Mouse (Mus musculus): ENCODE measurements around the gene Fam214a. TPM values are rescaled to one million over a fixed set of nuclear protein-coding genes. Genes with fewer than 3 reads are reported as not detected.
"Not testable (repeated sequence)": the region's sequence is repeated elsewhere in the genome, so short reads cannot be mapped to it uniquely, and the experiment has no call there.

Fam214a gene
- polyA plus RNA-seq, 1 experiment from 2014 or later, result 17.4 TPM

DNA sequence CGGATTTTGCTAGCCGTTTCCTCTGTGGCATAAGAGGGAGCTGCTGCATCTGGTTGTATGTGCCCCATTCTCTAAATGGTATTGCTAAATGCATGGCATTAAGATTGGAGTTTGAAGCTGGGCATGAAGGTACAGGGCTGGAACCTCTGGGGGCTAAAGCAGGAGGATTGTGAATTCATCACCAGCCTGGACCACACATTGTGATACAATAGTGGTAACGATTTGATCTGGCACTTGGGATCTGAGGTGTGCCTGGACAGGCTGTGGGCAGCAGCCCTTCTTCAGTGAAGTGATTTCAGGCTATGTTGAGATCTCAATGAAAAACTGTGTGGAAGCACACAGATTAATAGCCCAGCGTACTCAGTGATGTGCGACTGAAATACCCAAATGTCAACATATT lies 26.7 kb downstream of the Fam214a start:
- no peak for DNase-seq (ENCODE audit: low spot score)

DNA sequence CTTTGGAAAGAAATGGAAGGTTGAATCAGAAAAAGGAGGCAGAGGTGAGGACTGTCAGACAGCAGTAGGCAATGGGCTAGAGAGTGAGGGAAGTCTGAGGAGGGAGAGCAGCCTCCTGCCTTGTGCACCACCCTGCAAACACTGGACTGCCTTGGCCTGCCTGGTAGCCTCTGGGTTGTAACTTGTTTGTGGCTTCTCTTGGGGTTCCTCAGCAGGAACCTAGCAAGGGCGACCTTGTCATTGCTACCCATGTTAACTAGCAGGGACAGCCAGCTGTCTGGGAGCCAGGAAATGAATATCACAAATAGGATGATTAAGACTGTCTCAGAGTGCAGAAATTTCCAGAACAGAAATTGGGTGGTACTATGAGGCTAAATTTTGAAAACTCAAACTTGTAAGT lies 27.2 kb downstream of the Fam214a start:
- no peak for DNase-seq (ENCODE audit: low spot score)

DNA sequence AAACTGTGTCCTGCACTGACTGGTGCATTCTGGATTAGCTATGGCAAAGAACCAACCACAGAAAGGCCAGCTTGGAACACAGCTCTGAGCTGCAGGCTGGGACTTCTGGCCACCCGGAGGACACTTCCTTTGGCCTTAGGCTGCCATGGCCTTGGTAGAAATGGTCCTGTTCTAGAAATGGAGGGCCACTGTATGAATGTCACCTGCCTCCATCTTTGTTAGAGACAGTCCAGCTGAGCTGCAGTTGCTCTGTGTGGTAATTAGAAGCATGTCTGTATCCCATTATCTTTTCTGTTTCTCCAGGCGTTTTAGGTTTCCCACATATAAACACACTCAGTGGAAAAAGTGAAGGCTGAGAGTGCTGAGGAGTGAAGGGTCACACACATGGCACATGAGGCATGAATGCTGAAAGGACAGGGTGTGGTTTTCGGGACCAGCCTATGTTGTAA lies 29.0 kb downstream of the Fam214a start:
- no peak for DNase-seq (ENCODE audit: low spot score)

DNA sequence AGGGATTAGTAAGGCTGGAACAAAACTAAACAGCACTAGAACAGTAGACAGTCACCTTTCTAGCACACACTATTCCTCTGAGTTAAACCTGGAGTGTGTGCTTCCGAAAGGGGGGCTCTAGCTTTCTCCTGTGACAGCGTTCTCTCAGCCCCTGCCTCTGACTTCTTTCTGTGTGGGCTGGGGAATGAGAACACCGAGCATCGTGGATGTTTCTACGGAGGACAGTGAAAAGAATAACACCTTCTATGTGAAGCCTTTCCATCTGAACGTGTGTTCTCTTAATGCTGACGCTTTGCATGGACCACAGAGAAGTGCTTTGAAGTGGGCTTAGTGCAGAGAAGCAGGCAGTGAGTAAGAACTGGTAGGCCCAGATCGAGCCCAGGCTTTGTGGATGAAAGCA lies 29.5 kb downstream of the Fam214a start:
- DNase-seq (ENCODE audit: low spot score), result no peak

DNA sequence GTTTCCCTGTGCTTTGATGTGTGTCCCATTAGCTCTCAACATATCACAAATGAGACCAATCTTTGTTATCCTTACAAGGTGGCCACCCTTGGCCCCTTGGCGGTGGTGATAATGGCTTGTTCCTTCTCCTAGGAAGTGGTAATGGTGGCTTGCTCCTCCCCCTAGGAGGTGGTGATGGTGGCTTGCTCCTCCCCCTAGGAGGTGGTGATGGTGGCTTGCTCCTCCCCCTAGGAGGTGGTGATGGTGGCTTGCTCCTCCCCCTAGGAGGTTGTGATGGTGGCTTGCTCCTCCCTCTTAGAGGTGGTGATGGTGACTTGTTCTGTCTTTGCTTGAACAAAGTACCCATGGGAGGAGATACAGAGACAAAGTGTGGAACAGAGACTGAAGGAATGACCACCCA lies 30.0 kb downstream of the Fam214a start:
- not testable (repeated sequence) for DNase-seq (ENCODE audit: low spot score)

DNA sequence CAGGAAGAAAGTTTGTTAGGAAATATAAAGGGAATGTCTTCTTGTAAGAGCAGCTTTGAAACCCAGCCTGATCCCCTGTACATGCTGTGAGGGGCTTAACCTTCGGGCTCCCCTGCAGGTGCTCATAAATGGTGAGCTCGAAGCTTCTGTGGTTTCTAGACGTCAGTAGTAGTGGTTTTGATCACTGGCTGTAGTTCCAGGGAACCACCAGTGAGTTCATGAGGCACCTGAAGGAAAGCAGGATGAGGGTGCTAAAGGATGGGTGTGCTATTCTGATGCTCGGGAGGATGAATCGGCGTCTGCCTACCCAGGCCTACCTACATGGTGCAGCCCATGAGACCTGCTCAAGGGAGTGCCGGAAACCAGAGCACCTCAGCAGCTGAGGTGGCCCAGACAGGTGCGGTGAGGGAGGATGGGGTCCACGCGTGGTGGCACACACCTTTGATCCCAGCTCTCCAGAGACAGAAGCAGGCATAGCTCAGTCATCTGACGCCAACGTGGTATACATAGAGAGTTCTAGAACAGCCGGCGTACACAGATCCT lies 32.6 kb downstream of the Fam214a start:
- DNase-seq (ENCODE audit: low spot score), result peak; percentile 51

DNA sequence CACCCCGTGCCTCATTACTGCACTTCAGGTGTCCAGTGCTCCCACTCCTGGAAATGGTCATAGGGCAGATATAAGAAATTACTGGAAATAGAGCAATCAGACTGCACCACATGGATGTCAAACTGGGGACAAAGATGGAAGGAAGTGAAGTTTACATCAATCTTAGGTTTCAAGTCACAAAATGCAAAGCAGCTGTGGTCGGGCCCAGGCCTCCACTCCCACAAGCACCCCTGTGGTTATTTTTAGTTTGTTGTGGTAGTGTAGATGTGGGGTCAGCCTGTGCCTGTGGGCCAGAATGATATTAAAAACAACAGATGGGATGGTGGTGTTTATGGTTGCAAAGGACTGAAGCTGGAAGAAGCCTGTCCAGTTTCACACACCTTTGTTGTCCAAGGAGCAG lies 33.1 kb downstream of the Fam214a start:
- DNase-seq (ENCODE audit: low spot score), result no peak

DNA sequence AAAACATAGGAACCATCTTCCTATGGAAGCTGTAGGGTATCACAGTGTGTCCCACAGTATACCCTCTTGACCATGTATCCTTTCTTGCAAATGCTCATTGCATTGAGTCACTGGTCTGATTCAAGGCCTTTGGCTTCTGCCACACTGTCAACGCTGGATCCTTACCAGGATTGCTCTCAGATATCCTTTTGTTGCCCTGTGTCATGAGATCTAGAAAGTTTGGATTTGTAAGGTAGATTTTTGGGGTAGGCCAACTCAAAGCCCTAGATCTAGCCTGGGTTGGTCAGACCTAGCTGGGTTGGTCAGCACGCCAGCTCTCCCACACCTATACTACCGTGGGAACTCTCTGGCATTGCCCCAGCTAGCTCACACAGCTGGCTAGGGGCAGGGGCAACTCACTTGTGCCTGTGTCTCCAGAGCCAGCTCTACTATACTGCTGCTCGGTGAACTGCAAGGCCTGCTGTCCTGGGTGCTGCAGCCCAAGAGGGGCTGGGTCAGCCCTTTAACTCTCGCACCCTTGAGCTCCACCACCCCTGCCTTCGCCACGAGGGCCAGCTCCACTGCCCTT lies 36.3 kb downstream of the Fam214a start:
- DNase-seq (ENCODE audit: low spot score), result no peak

DNA sequence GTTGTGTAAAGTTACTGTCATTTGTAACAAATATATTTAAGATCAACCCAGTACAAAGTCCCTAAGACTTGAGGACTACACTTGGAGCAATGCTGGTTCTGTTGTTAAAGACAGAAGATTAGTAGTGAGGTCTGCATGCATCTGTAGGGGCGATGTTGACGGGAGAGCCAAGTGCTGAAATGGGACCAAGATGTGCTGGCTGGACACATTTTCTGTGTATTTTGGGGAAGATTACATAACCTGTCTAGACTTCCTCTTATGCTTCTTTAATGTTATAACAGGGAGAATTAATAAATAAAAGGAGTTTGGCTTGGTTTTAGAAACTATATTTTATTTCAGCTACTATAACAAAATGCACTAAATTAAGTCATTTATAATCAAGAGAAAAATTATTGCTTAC lies 37.3 kb downstream of the Fam214a start:
- no peak for DNase-seq (ENCODE audit: low spot score)

DNA sequence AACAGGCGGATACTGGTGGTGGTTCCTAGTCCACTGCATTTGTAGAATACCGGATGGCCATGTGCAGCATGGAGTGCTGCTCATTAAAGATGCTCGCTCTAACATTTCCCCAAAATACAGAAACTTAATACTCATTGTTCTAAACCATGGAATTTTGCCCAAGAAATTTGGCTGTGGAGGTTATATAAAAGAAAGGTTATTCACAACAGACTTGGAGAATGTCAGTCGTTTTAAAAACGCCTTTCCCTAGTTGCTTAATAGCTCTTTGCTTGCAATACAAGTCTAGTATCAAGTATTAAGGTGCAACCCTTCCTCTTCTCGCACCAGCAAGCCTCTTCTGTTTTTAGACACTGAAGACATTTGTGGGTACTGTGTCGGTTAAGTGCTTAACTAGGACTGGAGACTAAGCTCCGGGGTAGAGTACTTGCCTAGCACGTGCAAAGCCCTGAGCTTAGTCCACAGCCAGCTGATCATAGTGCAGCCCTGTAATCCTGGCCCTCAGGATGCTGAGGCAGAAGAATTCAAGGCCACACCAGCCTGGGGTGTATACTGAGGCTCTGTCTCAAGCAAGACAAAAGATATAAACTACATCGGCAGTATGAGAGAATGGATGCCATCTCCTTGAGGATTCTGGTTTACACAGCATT lies 42.0 kb downstream of the Fam214a start:
- no peak for DNase-seq (ENCODE audit: low spot score)

DNA sequence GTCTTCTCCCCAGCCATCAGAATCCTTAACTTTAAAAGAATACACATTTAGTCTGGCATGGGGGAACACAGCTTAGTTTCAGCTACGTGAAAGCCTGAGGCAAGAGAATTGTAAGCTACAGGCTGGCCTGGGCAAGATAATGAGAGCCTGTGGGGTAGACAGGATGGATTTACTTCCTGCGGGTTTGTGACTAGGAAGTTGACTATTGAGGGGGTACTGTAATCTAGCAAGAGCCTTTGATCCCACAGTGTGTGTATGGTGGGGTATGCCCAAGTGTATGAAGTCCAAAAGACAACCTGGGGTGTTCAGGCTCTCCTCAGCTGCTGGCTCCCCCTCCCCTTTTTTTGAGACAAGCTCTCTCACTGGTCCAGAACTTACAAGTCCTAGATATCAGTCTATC lies 43.7 kb downstream of the Fam214a start:
- DNase-seq (ENCODE audit: low spot score), result no peak

DNA sequence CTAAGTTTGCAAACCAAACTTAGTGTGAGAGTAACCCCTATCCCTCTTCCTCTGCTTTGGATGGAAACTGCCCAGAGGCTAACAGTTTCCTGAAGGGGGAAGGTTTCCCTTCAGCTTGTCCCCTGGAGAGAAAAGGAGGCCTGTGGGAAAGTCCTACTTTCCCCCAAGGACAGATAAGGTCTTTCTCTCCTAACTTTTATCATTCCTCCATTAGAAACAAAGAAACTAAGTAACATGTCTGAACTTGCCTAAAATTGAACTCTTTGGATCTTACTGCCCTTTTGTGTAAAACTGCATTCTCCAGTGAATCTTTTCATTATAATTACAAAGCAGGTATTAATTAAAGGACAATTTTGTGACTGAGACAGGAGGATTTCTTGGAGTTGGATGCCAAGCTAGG lies 45.3 kb downstream of the Fam214a start:
- DNase-seq (ENCODE audit: low spot score), result no peak

DNA sequence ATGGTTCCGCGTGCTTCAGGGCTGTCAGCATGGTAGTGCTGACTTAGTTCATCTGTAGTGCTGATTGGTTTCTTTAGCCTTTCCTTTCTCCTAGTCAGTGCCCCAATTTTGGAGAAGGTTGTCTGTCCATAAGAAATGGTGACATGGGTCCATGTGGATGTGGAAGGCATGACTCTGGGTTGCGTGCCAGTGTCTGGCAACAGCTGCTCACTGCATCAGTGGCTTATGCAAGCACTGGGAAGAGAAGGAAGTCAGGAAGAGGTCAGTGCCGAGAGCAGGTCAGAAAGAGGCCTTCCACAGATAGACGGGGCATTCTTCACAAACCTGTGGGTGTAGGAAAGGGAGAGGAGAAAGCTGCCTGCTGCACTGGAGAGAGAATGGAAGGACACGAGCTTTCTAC lies 48.3 kb downstream of the Fam214a start:
- DNase-seq (ENCODE audit: low spot score), result no peak

DNA sequence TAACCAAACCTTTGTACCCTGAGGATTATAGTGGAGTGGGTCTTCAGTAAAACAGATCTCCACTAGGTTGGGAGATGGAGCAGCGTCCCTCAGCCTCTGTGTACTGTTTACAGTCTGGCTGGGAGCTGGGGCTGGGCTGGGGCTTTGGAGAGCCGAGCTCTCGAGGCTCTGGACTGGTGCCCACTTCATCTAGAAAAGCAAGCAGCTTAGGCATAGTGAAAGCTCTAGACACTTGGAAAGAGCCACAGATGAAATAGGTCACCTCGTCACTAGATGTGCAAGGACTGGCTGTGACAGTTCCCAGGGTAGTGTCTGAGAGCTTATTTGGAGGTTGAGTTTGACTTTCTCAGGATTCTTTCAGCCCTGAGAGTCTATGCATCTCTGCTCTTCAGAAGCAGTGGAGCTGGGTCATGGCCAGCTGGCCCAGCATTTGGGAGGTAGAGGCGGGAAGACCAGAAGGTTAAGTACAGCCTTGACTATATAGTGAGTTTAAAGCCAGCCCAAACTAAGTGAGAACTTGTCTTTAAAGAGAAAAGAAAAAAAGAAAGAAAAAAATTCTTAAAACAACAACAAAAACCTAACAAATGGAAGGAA lies 49.0 kb downstream of the Fam214a start:
- no peak for DNase-seq (ENCODE audit: low spot score)

DNA sequence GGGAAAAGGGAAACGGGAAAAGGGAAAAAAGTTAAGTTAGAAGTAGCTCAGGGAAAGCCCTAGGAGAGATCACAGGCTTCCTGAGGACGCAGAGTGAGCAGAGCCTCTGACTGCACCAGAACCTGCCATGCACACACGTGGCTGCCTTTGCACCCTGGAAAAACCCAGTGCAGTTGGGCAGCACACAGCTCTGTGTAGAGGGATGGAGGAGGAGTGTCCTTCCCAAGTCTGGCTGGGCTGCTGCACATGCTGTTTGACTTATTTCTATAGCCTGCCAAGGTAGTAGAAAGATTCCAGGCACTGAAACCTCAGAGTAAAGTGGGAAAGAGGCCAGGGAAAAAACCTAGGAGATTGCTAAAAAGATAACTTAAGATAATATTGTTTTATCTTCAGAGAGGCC lies 49.6 kb downstream of the Fam214a start:
- no peak for DNase-seq (ENCODE audit: low spot score)

DNA sequence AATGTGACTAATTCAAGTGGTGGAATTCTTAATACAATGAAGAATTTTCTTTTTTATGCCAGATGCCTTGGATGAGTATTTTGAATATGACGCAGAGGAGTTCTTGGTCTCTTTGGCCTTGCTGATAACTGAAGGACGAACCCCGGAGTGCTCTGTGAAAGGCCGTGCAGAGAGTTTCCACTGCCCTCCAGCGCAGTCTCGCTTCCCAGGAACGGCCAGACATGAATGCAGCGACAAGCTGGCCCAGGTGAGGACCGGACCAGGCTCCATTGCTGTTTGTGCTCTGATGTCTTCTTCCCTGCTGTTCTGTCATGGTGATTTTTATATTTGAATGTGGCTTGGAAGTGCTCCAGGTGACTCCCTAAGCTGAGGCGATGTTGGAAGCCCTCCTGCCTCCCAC lies 51.5 kb downstream of the Fam214a start:
- DNase-seq (ENCODE audit: low spot score), result no peak

DNA sequence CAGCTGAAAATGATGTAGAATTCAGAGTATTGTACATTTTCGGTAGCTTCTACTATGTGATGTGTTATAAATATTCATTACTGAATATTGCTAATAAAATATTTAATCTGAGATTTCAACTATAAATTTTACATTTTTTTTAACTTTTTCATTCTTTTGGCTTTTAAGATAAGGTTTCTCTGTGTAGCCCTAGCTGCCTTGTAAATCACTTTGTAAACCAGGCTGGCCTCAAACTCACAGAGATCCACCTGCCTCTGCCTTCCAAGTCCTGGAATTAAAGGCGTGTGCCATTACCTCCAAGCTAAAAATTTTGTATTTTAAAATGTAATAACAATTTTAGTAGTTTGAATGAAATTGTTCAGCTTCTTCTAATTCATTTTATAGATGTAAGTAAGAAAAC lies 63.9 kb downstream of the Fam214a start:
- DNase-seq (ENCODE audit: low spot score), result no peak

DNA sequence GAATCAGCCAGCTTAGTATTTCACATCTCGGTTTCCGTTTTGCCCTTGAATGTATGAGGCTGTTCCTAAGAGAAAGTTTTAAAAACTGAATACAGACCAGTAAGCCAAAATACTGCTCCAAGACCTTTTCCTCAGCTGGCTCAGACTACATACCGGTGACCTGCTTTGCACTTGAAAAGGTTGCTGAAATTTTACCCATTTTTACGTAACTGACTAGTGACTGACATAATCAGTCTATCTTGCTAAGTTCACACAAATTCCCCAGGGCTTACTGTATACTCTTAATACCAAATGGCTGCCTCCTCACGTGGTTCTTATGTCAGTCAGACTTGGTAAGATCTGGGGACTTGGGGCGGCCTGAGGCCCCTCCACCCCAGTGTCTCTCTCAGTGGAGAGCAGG lies 66.5 kb downstream of the Fam214a start:
- no peak for DNase-seq (ENCODE audit: low spot score)

DNA sequence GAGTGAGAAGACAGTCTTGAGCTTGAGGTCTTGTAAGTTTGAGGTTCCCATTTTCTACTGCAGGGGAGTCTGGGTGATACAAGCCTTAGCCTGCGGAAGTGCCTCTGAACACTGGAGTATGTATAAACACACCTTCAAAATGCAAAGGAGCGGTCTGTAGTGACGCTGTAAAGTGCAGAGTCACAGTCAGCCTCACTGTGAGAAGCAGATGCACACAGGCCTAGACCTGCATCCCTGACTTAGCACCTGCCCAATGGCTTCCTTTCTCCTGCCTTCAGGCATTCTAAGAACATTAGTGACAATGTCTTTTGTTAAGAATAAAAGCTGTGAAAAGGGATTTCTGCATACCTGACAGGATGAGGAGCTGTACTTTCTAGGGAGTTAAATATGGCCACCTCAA lies 66.9 kb downstream of the Fam214a start:
- no peak for DNase-seq (ENCODE audit: low spot score)

DNA sequence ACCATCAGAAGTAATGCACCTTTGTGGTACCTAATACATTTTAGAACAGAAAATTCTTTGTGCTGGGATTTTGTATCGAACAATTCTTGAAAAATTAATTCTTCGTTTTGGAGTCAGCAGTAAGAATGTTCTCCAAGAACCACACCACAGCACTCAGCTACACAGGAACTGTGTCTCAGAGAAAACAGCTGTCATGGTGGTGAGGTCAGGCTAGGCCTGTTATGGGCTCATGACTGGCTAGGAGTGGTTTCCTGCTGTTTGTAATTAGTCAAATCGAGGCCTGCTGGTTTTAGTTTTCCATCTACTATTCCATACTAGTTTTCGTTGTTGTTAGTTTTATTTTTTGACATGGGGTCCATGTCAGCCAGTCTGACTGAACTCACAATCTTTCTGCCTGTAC lies 67.9 kb downstream of the Fam214a start:
- no peak for DNase-seq (ENCODE audit: low spot score)

DNA sequence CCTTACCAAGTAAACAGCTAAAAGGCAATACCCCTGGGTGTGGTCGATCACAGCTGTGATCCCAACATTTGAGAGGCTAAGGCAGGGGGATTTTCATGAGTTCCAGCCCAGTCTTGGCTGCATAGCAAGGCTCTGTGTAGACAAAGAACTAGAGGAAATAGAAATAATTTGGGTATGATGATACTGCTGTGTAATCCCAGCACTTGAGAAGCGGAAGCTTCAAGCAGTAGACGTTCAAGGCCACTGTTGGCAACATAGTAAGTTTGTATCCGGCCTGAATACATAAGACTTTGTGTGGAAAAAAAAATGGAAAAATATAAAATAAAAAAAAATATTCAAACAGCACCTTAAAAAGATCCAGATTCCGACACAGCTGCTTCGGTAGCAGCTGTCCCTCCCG lies 69.9 kb downstream of the Fam214a start:
- no peak for DNase-seq (ENCODE audit: low spot score)

DNA sequence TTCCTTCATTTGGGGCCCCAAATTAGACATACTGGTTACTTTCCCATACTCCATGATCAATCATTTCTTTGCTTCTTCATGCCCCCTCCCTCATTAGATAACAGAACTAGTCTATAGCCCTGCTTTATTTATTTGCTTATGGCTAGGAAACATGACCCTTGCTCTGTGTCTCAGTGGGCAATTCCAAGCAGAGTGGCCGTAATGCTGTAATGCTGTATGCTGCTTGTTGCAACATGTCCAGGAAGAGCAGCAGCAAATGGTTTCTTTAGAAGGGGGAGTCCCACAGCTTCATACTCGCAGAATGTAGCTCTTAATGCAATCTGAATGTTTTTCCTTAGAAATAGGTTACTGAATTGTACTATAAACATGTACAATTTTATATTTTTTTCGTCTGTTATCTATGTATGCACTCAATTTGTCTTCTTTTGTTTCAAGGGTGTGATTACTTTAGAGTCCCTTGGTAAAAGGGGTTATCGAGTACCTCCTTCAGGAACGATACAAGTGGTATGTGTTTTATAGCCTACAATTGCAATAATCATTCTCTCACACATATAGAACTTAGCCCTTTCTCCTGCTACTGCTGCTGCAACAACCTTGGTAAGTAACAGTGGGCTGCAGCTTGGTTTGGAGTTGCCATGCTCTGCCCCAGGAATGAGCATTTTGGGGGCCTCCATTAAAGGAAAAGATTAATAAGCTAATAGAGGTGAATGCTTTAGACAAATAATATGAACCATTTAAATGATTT lies 70.6 kb downstream of the Fam214a start:
- no peak for DNase-seq (ENCODE audit: low spot score)

All from thymus, postnatal 0 days (tissue).